Mouse (Mus musculus) liver, embryonic 14.5 days (tissue): Measurements from ENCODE around the gene Npr2. TPM values are rescaled to one million over a fixed set of nuclear protein-coding genes. Genes with fewer than 3 reads are reported as not detected.

Source experiments
- ATAC-seq: fragments of 200-750 bp; cut with Nextera tagmentation; 2 replicates; pipeline ENCODE4 v1.8.0; 2017; ENCODE audit warnings: moderate number of reproducible peaks, mild to moderate bottlenecking, moderate library complexity; ENCODE audit not compliant: insufficient read depth
- DNase-seq, 3 experiments: peaks; one replicate each; pipeline ENCODE4 v3.0.0-alpha.2; 2012 to 2013; ENCODE audit warnings: low read depth in 3 of 3, low spot score in 3 of 3
- H3K27ac ChIP-seq: fragments of 300-500 bp; sonication (generic); 2 replicates; pipeline ENCODE4 v1.5.1; 2014; ENCODE audit warnings: moderate library complexity, mild to moderate bottlenecking, control low read depth, inconsistent platforms
- H3K27me3 ChIP-seq: fragments of 300-500 bp; sonication (generic); 2 replicates; pipeline ENCODE4 v1.6.1; 2014; ENCODE audit warnings: mild to moderate bottlenecking, low read length, moderate library complexity; ENCODE audit not compliant: control insufficient read depth, insufficient read depth
- H3K36me3 ChIP-seq: fragments of 300-500 bp; sonication (generic); replicated peaks from 2 replicates; pipeline ENCODE4 v1.6.1; 2014; ENCODE audit warnings: low read depth; ENCODE audit not compliant: control insufficient read depth, insufficient read depth
- H3K4me1 ChIP-seq, 2 experiments: fragments of 200-500 bp in 1 of 2; fragments of 300-500 bp in 1 of 2; sonication (generic) in 1 of 2; replicated peaks; 2 replicates each; pipeline ENCODE4 v1.6.1; 2012 to 2014; ENCODE audit warnings: antibody characterized with exemption in 1 of 2, inconsistent platforms in 1 of 2, low read length in 1 of 2; ENCODE audit not compliant: control insufficient read depth in 2 of 2, insufficient read depth in 2 of 2
- H3K4me2 ChIP-seq: fragments of 300-500 bp; sonication (generic); 2 replicates; pipeline ENCODE4 v1.6.1; 2014; ENCODE audit warnings: low read depth, mild to moderate bottlenecking, control low read depth, moderate library complexity
- H3K4me3 ChIP-seq, 2 experiments: fragments of 200-500 bp in 1 of 2; fragments of 300-500 bp in 1 of 2; sonication (generic) in 1 of 2; 2 replicates each; pipeline ENCODE4 v1.5.1; 2012 to 2014; ENCODE audit warnings: low read depth in 2 of 2, low read length in 2 of 2, mild to moderate bottlenecking in 2 of 2, control low read depth in 1 of 2, inconsistent platforms in 1 of 2, moderate library complexity in 1 of 2; ENCODE audit not compliant: insufficient read depth in 1 of 2
- H3K9ac ChIP-seq: fragments of 300-500 bp; sonication (generic); replicated peaks from 2 replicates; pipeline ENCODE4 v1.6.1; 2014; ENCODE audit warnings: mild to moderate bottlenecking, control low read depth, moderate library complexity
- H3K9me3 ChIP-seq: fragments of 300-500 bp; sonication (generic); 2 replicates; pipeline ENCODE4 v1.6.1; 2016; ENCODE audit warnings: low read length, mixed read lengths; ENCODE audit not compliant: control insufficient read depth
- CTCF ChIP-seq: IDR thresholded peaks from 2 replicates; pipeline ENCODE4 v1.5.1; 2016; ENCODE audit warnings: antibody characterized with exemption, low read depth, control low read depth
- EP300 ChIP-seq: IDR thresholded peaks from 2 replicates; pipeline ENCODE4 v1.6.1; 2016; ENCODE audit warnings: antibody characterized with exemption, low read depth
- WGBS: fragments of 180-500 bp; shearing (Covaris S2); extraction: QIAGEN DNeasy Blood & Tissue Kit; methylation state at CpG from one replicate; pipeline ENCODE4 v1.1.7; 2014; ENCODE audit not compliant: insufficient replicate concordance; 5-methylcytosine and 5-hydroxymethylcytosine counted together
- polyA plus RNA-seq, 2 experiments: library from polyadenylated mRNA; depleted of rRNA in 1 of 2; stranded (reverse) in 1 of 2; unstranded in 1 of 2; fragments of >200 nt; fragmentation: Nextera tagmentation in 1 of 2; extraction: Ambion mirVana in 1 of 2; gene quantifications; 2 replicates each; pipeline versions ENCODE4 v1.2.1 to v1.2.3; 2012 to 2014

Npr2 gene
- polyA plus RNA-seq, 2 experiments: 0.72 to 1.7 TPM

GRCm38 (mm10) chr4:43585682-43586081, 46.1 kb upstream of the Npr2 start:
- no peak overlapping the region for H3K4me2 ChIP-seq
- peaks cover 27% of the 10 kb centered on the region for H3K36me3 ChIP-seq
- no peaks in the 10 kb centered on the region for H3K9me3 ChIP-seq
- ATAC-seq (no peak), DNase-seq (no peak)
- WGBS: 74% methylated on average over 10 of the region's 10 CpGs
- no peak overlapping the region for H3K27ac ChIP-seq
- H3K4me1 ChIP-seq: peaks cover 6 to 15% of the 10 kb centered on the region in 2 experiments
- H3K9ac ChIP-seq: no peak overlapping the region
- no peak overlapping the region for H3K4me3 ChIP-seq
- no peaks in the 10 kb centered on the region for H3K27me3 ChIP-seq
- TF ChIP-seq EP300: no peak
- no peak for TF ChIP-seq CTCF

GRCm38 (mm10) chr4:43586411-43586810, 45.3 kb upstream of the Npr2 start:
- 79% methylated on average over 8 of the region's 8 CpGs for WGBS

GRCm38 (mm10) chr4:43587681-43588080, 44.1 kb upstream of the Npr2 start:
- H3K9me3 ChIP-seq: no peaks in the 10 kb centered on the region
- H3K4me2 ChIP-seq: 0 out of 2 replicates have a peak overlapping the region, but pooled peaks have one; percentile 8
- WGBS: 17% methylated on average over 7 of the region's 7 CpGs
- no peak overlapping the region for H3K27ac ChIP-seq
- ATAC-seq (peak; percentile 21; the same call in 1 of the 2 replicates), DNase-seq (no peak)
- H3K9ac ChIP-seq: no peak overlapping the region
- no peak overlapping the region for H3K4me3 ChIP-seq
- TF ChIP-seq CTCF (no peak), EP300 (no peak)
- no peaks in the 10 kb centered on the region for H3K27me3 ChIP-seq
- H3K36me3 ChIP-seq: peaks cover 8% of the 10 kb centered on the region
- H3K4me1 ChIP-seq: peaks cover 9 to 15% of the 10 kb centered on the region in 2 experiments

More at GRCm38 (mm10) chr4:43586411-43586810, 45.3 kb upstream of the Npr2 start:
- Histone ChIP-seq H3K36me3 (peaks cover 20% of the 10 kb centered on the region), H3K27ac (no peak overlapping the region), H3K9ac (no peak overlapping the region), H3K9me3 (no peaks in the 10 kb centered on the region), H3K4me1 (peaks cover 9 to 15% of the 10 kb centered on the region in 2 experiments), H3K4me2 (no peak overlapping the region), H3K4me3 (no peak overlapping the region), H3K27me3 (no peaks in the 10 kb centered on the region)
- ATAC-seq (no peak), DNase-seq (no peak)
- TF ChIP-seq EP300 (no peak), CTCF (no peak)

- no peaks in the 10 kb centered on the region for H3K27me3 ChIP-seq
- H3K9me3 ChIP-seq: no peaks in the 10 kb centered on the region
- DNase-seq (no peak), ATAC-seq (no peak)
- H3K27ac ChIP-seq: no peak overlapping the region
- H3K4me2 ChIP-seq: no peak overlapping the region
- no peak overlapping the region for H3K4me3 ChIP-seq
- H3K4me1 ChIP-seq: peaks cover 9 to 15% of the 10 kb centered on the region in 2 experiments
- H3K36me3 ChIP-seq: no peaks in the 10 kb centered on the region
- WGBS: 34% methylated on average over 5 of the region's 5 CpGs
- TF ChIP-seq CTCF (no peak), EP300 (no peak)
- H3K9ac ChIP-seq: no peak overlapping the region
These were observed 40.2 kb upstream of the Npr2 start for GRCm38 (mm10) chr4:43591543-43591942.

GRCm38 (mm10) chr4:43591961-43592360, 39.8 kb upstream of the Npr2 start:
- Histone ChIP-seq H3K4me3 (no peak overlapping the region), H3K27ac (no peak overlapping the region), H3K4me2 (no peak overlapping the region), H3K9me3 (no peaks in the 10 kb centered on the region), H3K9ac (no peak overlapping the region), H3K27me3 (no peaks in the 10 kb centered on the region), H3K36me3 (no peaks in the 10 kb centered on the region), H3K4me1 (peaks cover 9 to 16% of the 10 kb centered on the region in 2 experiments)
- TF ChIP-seq CTCF (no peak), EP300 (no peak)
- WGBS: 61% methylated on average over 3 of the region's 3 CpGs
- no peak for ATAC-seq
- DNase-seq: no peak
